Mouse (Mus musculus) liver, embryonic 13.5 days (tissue): Measurements from ENCODE around the gene Gypa. TPM values are rescaled to one million over a fixed set of nuclear protein-coding genes. Genes with fewer than 3 reads are reported as not detected.

Experiments used
- ATAC-seq: fragments of 200-750 bp; cut with Nextera tagmentation; 2 replicates; pipeline ENCODE4 v1.8.0; 2017; ENCODE audit warnings: low read depth, mild to moderate bottlenecking, moderate number of reproducible peaks, moderate library complexity
- DNase-seq: peaks from one replicate; pipeline ENCODE4 v3.0.0; 2022
- H3K27ac ChIP-seq: fragments of 300-500 bp; sonication (generic); 2 replicates; pipeline ENCODE4 v1.5.1; 2015; ENCODE audit warnings: moderate library complexity, mild to moderate bottlenecking, inconsistent platforms
- H3K27me3 ChIP-seq: fragments of 300-500 bp; sonication (generic); 2 replicates; pipeline ENCODE4 v1.6.1; 2015; ENCODE audit warnings: mild to moderate bottlenecking, inconsistent platforms
- H3K36me3 ChIP-seq: fragments of 300-500 bp; sonication (generic); 2 replicates; pipeline ENCODE4 v1.6.1; 2015; ENCODE audit warnings: mild to moderate bottlenecking, inconsistent platforms
- H3K4me1 ChIP-seq: fragments of 300-500 bp; sonication (generic); replicated peaks from 2 replicates; pipeline ENCODE4 v1.6.1; 2015; ENCODE audit warnings: inconsistent platforms
- H3K4me2 ChIP-seq: fragments of 300-500 bp; sonication (generic); 2 replicates; pipeline ENCODE4 v1.6.1; 2015; ENCODE audit warnings: inconsistent platforms, mild to moderate bottlenecking, moderate library complexity
- H3K4me3 ChIP-seq: fragments of 300-500 bp; sonication (generic); replicated peaks from 2 replicates; pipeline ENCODE4 v1.5.1; 2015; ENCODE audit warnings: mild to moderate bottlenecking, inconsistent platforms
- H3K9ac ChIP-seq: fragments of 300-500 bp; sonication (generic); 2 replicates; pipeline ENCODE4 v1.6.1; 2015; ENCODE audit warnings: mild to moderate bottlenecking, inconsistent platforms
- H3K9me3 ChIP-seq: fragments of 300-500 bp; sonication (generic); replicated peaks from 2 replicates; pipeline ENCODE4 v1.6.1; 2016; ENCODE audit warnings: inconsistent platforms
- WGBS: fragments of 180-500 bp; shearing (Covaris S2); methylation state at CpG from one replicate; pipeline ENCODE4 v1.1.7; 2015; ENCODE audit not compliant: insufficient replicate concordance; 5-methylcytosine and 5-hydroxymethylcytosine counted together
- polyA plus RNA-seq: library from polyadenylated mRNA; unstranded; fragments of >200 nt; fragmentation: Nextera tagmentation; extraction: Ambion mirVana; gene quantifications from 2 replicates; pipeline ENCODE4 v1.2.1, GENCODE M21; 2015

The Gypa gene
- polyA plus RNA-seq, 1 experiment from 2014 or later = 610 TPM

GRCm38 (mm10) chr8:80550436-80550835, 56.9 kb downstream of the Gypa start:
- ATAC-seq = no peak
- peak overlapping the region; percentile 89 for H3K27ac ChIP-seq
- peak overlapping the region; percentile 48; the same call in 1 of the 2 replicates for H3K9ac ChIP-seq

GRCm38 (mm10) chr8:80551303-80551702, 57.7 kb downstream of the Gypa start:
- no peaks in the 10 kb centered on the region for H3K36me3 ChIP-seq
- no peak overlapping the region for H3K4me3 ChIP-seq
- peaks cover 45% of the 10 kb centered on the region for H3K4me1 ChIP-seq
- H3K9ac ChIP-seq = peak overlapping the region; percentile 51; the same call in 1 of the 2 replicates
- no peaks in the 10 kb centered on the region for H3K27me3 ChIP-seq
- peak; percentile 95 for ATAC-seq
- H3K27ac ChIP-seq = peak overlapping the region; percentile 89
- no peaks in the 10 kb centered on the region for H3K9me3 ChIP-seq
- H3K4me2 ChIP-seq = peak overlapping the region; percentile 38
- 17% methylated on average over 3 of the region's 3 CpGs for WGBS
- DNase-seq = peak; percentile 77

More at GRCm38 (mm10) chr8:80550436-80550835, 56.9 kb downstream of the Gypa start:
- H3K4me3 ChIP-seq = no peak overlapping the region
- no peak overlapping the region for H3K4me2 ChIP-seq
- no peak for DNase-seq
- H3K9me3 ChIP-seq = no peaks in the 10 kb centered on the region
- no peaks in the 10 kb centered on the region for H3K27me3 ChIP-seq
- H3K36me3 ChIP-seq = no peaks in the 10 kb centered on the region
- peaks cover 43% of the 10 kb centered on the region for H3K4me1 ChIP-seq

- Histone ChIP-seq H3K27ac (peak overlapping the region; percentile 80), H3K4me3 (no peak overlapping the region), H3K9ac (peak overlapping the region; percentile 39; the same call in 1 of the 2 replicates), H3K9me3 (no peaks in the 10 kb centered on the region), H3K27me3 (no peaks in the 10 kb centered on the region), H3K4me2 (no peak overlapping the region), H3K36me3 (no peaks in the 10 kb centered on the region), H3K4me1 (peaks cover 44% of the 10 kb centered on the region)
- DNase-seq (peak; percentile 29), ATAC-seq (peak; percentile 75)
- 80% methylated on average over 2 of the region's 2 CpGs for WGBS
Measured at GRCm38 (mm10) chr8:80554991-80555390, 61.4 kb downstream of the Gypa start.

Other genes starting within 250 kb of the Gypa start
- gene Frem3, start 117.3 kb downstream of the Gypa start, polyA plus RNA-seq = 0.18 and 0.20 TPM in 2 replicates
- gene Smarca5, start 245.7 kb downstream of the Gypa start, polyA plus RNA-seq = 57.9 and 70.2 TPM in 2 replicates